In genomic region chr8:122483877-122484276, GRCm38 (mm10) we compare ENCODE assay signal across 18 mouse cellular contexts. TPM values are rescaled to one million over a fixed set of nuclear protein-coding genes. Genes with fewer than 3 reads are reported as not detected.
DNase-seq lines count a peak whose midpoint lies in the region; ATAC-seq and TF ChIP-seq lines count a peak whose summit lies in the region.
"Had no signal": no experiment of that assay in that cellular context is flagged by ENCODE, and none has a peak within 500 bp of the region (broad histone marks: within the 10 kb centered on the region; RNA-seq: fewer than 3 reads in every experiment).

No protein-coding gene starts in this region.

- H3K27ac ChIP-seq in kidney, adult 2 months (ENCODE audit: insufficient read depth, low read depth, low read length), result no peak overlapping the region
- H3K27ac ChIP-seq in midbrain, postnatal 0 days (ENCODE audit: low read depth, low read length), result no peak overlapping the region
- no peak overlapping the region for H3K27ac ChIP-seq in midbrain, embryonic 16.5 days (ENCODE audit: low read length)
- H3K27ac ChIP-seq in stomach, postnatal 0 days (replicated peaks), result no peak overlapping the region
- H3K27ac ChIP-seq: embryonic facial prominence, embryonic 15.5 days; heart, embryonic 13.5 days; hindbrain, embryonic 10.5 days; limb, embryonic 15.5 days; midbrain, embryonic 15.5 days; neural tube, embryonic 13.5 days had no signal

- no peak for DNase-seq in kidney, adult 2 months
- no peak for DNase-seq in kidney, adult 9 months
- no peak for DNase-seq in midbrain, postnatal 0 days (ENCODE audit: low spot score)
- DNase-seq in G1E (ENCODE audit: low spot score), result no peak
- no peak for DNase-seq in stomach, postnatal 0 days (ENCODE audit: low spot score)
- DNase-seq in adrenal gland, postnatal 4 days (ENCODE audit: low spot score in 2 of 2), result no peak
- DNase-seq: cerebellum, adult 11-12 months; gastrocnemius, postnatal 25 days; kidney, postnatal 4 days had no signal

- TF ChIP-seq POLR2A in kidney, adult 2 months (IDR thresholded peaks at IDR 0.05; ENCODE audit: low read depth, low read length), result no peak

- H3K9me3 ChIP-seq in midbrain, postnatal 0 days (ENCODE audit: low read length), result no peaks in the 10 kb centered on the region
- H3K9me3 ChIP-seq in midbrain, embryonic 16.5 days (replicated peaks; ENCODE audit: control insufficient read depth, low read length, poor library complexity, severe bottlenecking), result no peaks in the 10 kb centered on the region
- H3K9me3 ChIP-seq in G1E (replicated peaks), result peaks cover 9% of the 10 kb centered on the region
- no peaks in the 10 kb centered on the region for H3K9me3 ChIP-seq in stomach, postnatal 0 days (ENCODE audit: control insufficient read depth, low read length)
- H3K9me3 ChIP-seq: heart, embryonic 13.5 days; hindbrain, embryonic 10.5 days; limb, embryonic 15.5 days; midbrain, embryonic 15.5 days; neural tube, embryonic 13.5 days had no signal

- no peak overlapping the region for H3K9ac ChIP-seq in midbrain, postnatal 0 days (replicated peaks; ENCODE audit: low read length, poor library complexity, severe bottlenecking)
- no peak overlapping the region for H3K9ac ChIP-seq in midbrain, embryonic 16.5 days (ENCODE audit: low read depth, low read length)
- no peak overlapping the region for H3K9ac ChIP-seq in stomach, postnatal 0 days (ENCODE audit: low read length)
- H3K9ac ChIP-seq: embryonic facial prominence, embryonic 15.5 days; heart, embryonic 13.5 days; limb, embryonic 15.5 days; midbrain, embryonic 15.5 days; neural tube, embryonic 13.5 days had no signal

- TF ChIP-seq CTCF in kidney, adult 2 months (conservative IDR thresholded peaks at IDR 0.05; ENCODE audit: insufficient read depth, insufficient read length, low read depth, low read length), result peak; percentile 51
- peak; percentile 28 for TF ChIP-seq CTCF in midbrain, postnatal 0 days (IDR thresholded peaks at IDR 0.05)
- TF ChIP-seq CTCF in G1E (IDR thresholded peaks at IDR 0.05; ENCODE audit: low read depth, low read length), result peak; percentile 28; the same call in 1 of the 2 replicates
- peak; percentile 51 for TF ChIP-seq CTCF in stomach, postnatal 0 days (IDR thresholded peaks at IDR 0.05; ENCODE audit: low read depth)

- 96% methylated on average over 7 of the region's 7 CpGs for WGBS in kidney, adult 2 months
- WGBS in midbrain, postnatal 0 days, result 98% methylated on average over 7 of the region's 7 CpGs
- WGBS in midbrain, embryonic 16.5 days, result 95% methylated on average over 7 of the region's 7 CpGs
- 97% methylated on average over 7 of the region's 7 CpGs for WGBS in stomach, postnatal 0 days

- no peaks in the 10 kb centered on the region for H3K27me3 ChIP-seq in kidney, adult 2 months (replicated peaks; ENCODE audit: control insufficient read depth, insufficient read depth, low read length)
- H3K27me3 ChIP-seq in midbrain, postnatal 0 days (ENCODE audit: insufficient read depth, low read length), result no peaks in the 10 kb centered on the region
- H3K27me3 ChIP-seq in midbrain, embryonic 16.5 days (ENCODE audit: control insufficient read depth, insufficient read depth, low read depth, low read length), result no peaks in the 10 kb centered on the region
- no peaks in the 10 kb centered on the region for H3K27me3 ChIP-seq in G1E (ENCODE audit: insufficient read depth, low read length)
- H3K27me3 ChIP-seq in stomach, postnatal 0 days (ENCODE audit: control insufficient read depth, insufficient read depth, low read length), result no peaks in the 10 kb centered on the region
- H3K27me3 ChIP-seq: embryonic facial prominence, embryonic 15.5 days; heart, embryonic 13.5 days; limb, embryonic 15.5 days; midbrain, embryonic 15.5 days; neural tube, embryonic 13.5 days had no signal

- no peak for ATAC-seq in midbrain, postnatal 0 days (ENCODE audit: low FRiP score)
- no peak for ATAC-seq in midbrain, embryonic 16.5 days
- ATAC-seq in G1E (ENCODE audit: extremely low read depth, insufficient number of reproducible peaks, low FRiP score, poor library complexity, severe bottlenecking), result no peak
- no peak for ATAC-seq in stomach, postnatal 0 days (ENCODE audit: low FRiP score, low TSS enrichment)
- ATAC-seq: forebrain, embryonic 14.5 days; midbrain, embryonic 15.5 days had no signal

- H3K36me3 ChIP-seq in kidney, adult 2 months (ENCODE audit: control insufficient read depth, insufficient read depth, low read length), result no peaks in the 10 kb centered on the region; the same call in none of the 2 replicates
- peaks cover 50% of the 10 kb centered on the region for H3K36me3 ChIP-seq in midbrain, postnatal 0 days (ENCODE audit: insufficient read depth, low read length)
- H3K36me3 ChIP-seq in midbrain, embryonic 16.5 days (ENCODE audit: control insufficient read depth, insufficient read depth, low read length), result peaks cover 45% of the 10 kb centered on the region
- peaks cover 99% of the 10 kb centered on the region for H3K36me3 ChIP-seq in G1E (replicated peaks)
- H3K36me3 ChIP-seq in stomach, postnatal 0 days (ENCODE audit: control insufficient read depth, insufficient read depth, low read length), result peaks cover 47% of the 10 kb centered on the region

- TF ChIP-seq EP300 in stomach, postnatal 0 days (optimal IDR thresholded peaks at IDR 0.05), result no peak

- H3K4me2 ChIP-seq in midbrain, postnatal 0 days (ENCODE audit: low read depth, low read length, poor library complexity, severe bottlenecking), result no peak overlapping the region
- H3K4me2 ChIP-seq in midbrain, embryonic 16.5 days (ENCODE audit: low read length), result no peak overlapping the region
- H3K4me2 ChIP-seq in stomach, postnatal 0 days (replicated peaks; ENCODE audit: low read depth), result no peak overlapping the region
- H3K4me2 ChIP-seq: embryonic facial prominence, embryonic 15.5 days; heart, embryonic 13.5 days; limb, embryonic 15.5 days; midbrain, embryonic 15.5 days; neural tube, embryonic 13.5 days had no signal

- no peak overlapping the region for H3K4me3 ChIP-seq in kidney, adult 2 months (ENCODE audit: insufficient read depth, low read depth, low read length)
- no peak overlapping the region for H3K4me3 ChIP-seq in midbrain, postnatal 0 days (ENCODE audit: low read depth, low read length)
- H3K4me3 ChIP-seq in midbrain, embryonic 16.5 days (ENCODE audit: low read depth, low read length), result no peak overlapping the region
- no peak overlapping the region for H3K4me3 ChIP-seq in G1E (ENCODE audit: low read depth, low read length)
- H3K4me3 ChIP-seq in stomach, postnatal 0 days (ENCODE audit: low read depth, low read length), result no peak overlapping the region
- H3K4me3 ChIP-seq: embryonic facial prominence, embryonic 15.5 days; heart, embryonic 13.5 days; hindbrain, embryonic 10.5 days; limb, embryonic 15.5 days; midbrain, embryonic 15.5 days; neural tube, embryonic 13.5 days had no signal

- no peaks in the 10 kb centered on the region for H3K4me1 ChIP-seq in kidney, adult 2 months (ENCODE audit: control insufficient read depth, insufficient read depth, low read length)
- no peaks in the 10 kb centered on the region for H3K4me1 ChIP-seq in midbrain, postnatal 0 days (ENCODE audit: insufficient read depth, low read length)
- H3K4me1 ChIP-seq in midbrain, embryonic 16.5 days (ENCODE audit: control insufficient read depth, insufficient read depth, low read length), result no peaks in the 10 kb centered on the region
- H3K4me1 ChIP-seq in G1E (ENCODE audit: insufficient read depth, low read depth, low read length), result peaks cover 52% of the 10 kb centered on the region
- no peaks in the 10 kb centered on the region for H3K4me1 ChIP-seq in stomach, postnatal 0 days (replicated peaks; ENCODE audit: control insufficient read depth, insufficient read depth)
- H3K4me1 ChIP-seq: embryonic facial prominence, embryonic 15.5 days; heart, embryonic 13.5 days; hindbrain, embryonic 10.5 days; limb, embryonic 15.5 days; midbrain, embryonic 15.5 days; neural tube, embryonic 13.5 days had no signal

RNA-seq across cellular contexts. Expression of gene Ctu2, which starts 7.9 kb away (rescaled TPM):
- polyA plus RNA-seq in kidney, adult 2 months (2012; rRNA removed), result 16.8 and 21.1 TPM in 2 replicates
- 37.7 and 52.6 TPM in 2 replicates for total RNA-seq in midbrain, postnatal 0 days (2014; rRNA removed)
- 95.0 and 99.5 TPM in 2 replicates for polyA plus RNA-seq in midbrain, postnatal 0 days (2015; fragmentation: Nextera tagmentation; extraction: Ambion mirVana)
- 83.6 and 85.1 TPM in 2 replicates for polyA plus RNA-seq in midbrain, embryonic 16.5 days (2015; fragmentation: Nextera tagmentation; extraction: Ambion mirVana)
- total RNA-seq in G1E (2014; fragmentation: Nextera tagmentation), result 10.9 and 18.3 TPM in 2 replicates
- 8.8 and 10.9 TPM in 2 replicates for total RNA-seq in G1E (2017)
- polyA plus RNA-seq in G1E (2012), result 19.4 and 25.7 TPM in 2 replicates
- 33.1 and 34.5 TPM in 2 replicates for polyA plus RNA-seq in stomach, postnatal 0 days (2015; fragmentation: Nextera tagmentation; extraction: Ambion mirVana)
- 10 to 100 TPM; 27.7 to 37.0 TPM for total RNA-seq in adrenal gland, postnatal 4 days (2021)

RNA-seq across cellular contexts. Expression of gene Rnf166, which starts 8.0 kb away (rescaled TPM):
- polyA plus RNA-seq in kidney, adult 2 months (2012; rRNA removed), result 64.4 and 64.5 TPM in 2 replicates
- total RNA-seq in midbrain, postnatal 0 days (2014; rRNA removed), result 26.4 and 40.8 TPM in 2 replicates
- polyA plus RNA-seq in midbrain, postnatal 0 days (2015; fragmentation: Nextera tagmentation; extraction: Ambion mirVana), result 25.1 and 26.5 TPM in 2 replicates
- 35.0 and 36.4 TPM in 2 replicates for polyA plus RNA-seq in midbrain, embryonic 16.5 days (2015; fragmentation: Nextera tagmentation; extraction: Ambion mirVana)
- total RNA-seq in G1E (2014; fragmentation: Nextera tagmentation) (28.0 and 45.3 TPM in 2 replicates), G1E (2017) (18.6 and 29.4 TPM in 2 replicates)
- 29.5 and 33.3 TPM in 2 replicates for polyA plus RNA-seq in G1E (2012)
- polyA plus RNA-seq in stomach, postnatal 0 days (2015; fragmentation: Nextera tagmentation; extraction: Ambion mirVana), result 31.2 and 32.2 TPM in 2 replicates
- 10 to 100 TPM; 47.5 to 53.7 TPM for total RNA-seq in adrenal gland, postnatal 4 days (2021)

RNA-seq across cellular contexts. Expression of gene Snai3, which starts 23.3 kb away (rescaled TPM):
- polyA plus RNA-seq in kidney, adult 2 months (2012; rRNA removed), result 1.6 and 1.7 TPM in 2 replicates
- total RNA-seq in midbrain, postnatal 0 days (2014; rRNA removed), result not detected in 2 replicates
- not detected in 2 replicates for polyA plus RNA-seq in midbrain, postnatal 0 days (2015; fragmentation: Nextera tagmentation; extraction: Ambion mirVana)
- polyA plus RNA-seq in midbrain, embryonic 16.5 days (2015; fragmentation: Nextera tagmentation; extraction: Ambion mirVana), result not detected in 2 replicates
- total RNA-seq in G1E (2014; fragmentation: Nextera tagmentation) (not detected in 2 replicates), G1E (2017) (not detected in 2 replicates)
- not detected in 2 replicates for polyA plus RNA-seq in G1E (2012)
- 1.4 and 1.6 TPM in 2 replicates for polyA plus RNA-seq in stomach, postnatal 0 days (2015; fragmentation: Nextera tagmentation; extraction: Ambion mirVana)
- total RNA-seq in adrenal gland, postnatal 4 days (2021), result under 1 TPM; 0.42 to 0.56 TPM
- total RNA-seq: common myeloid progenitor, adult 5-6 weeks had no signal
- polyA plus RNA-seq: forebrain, embryonic 14.5 days; hindbrain, embryonic 10.5 days; midbrain, embryonic 15.5 days had no signal

RNA-seq across cellular contexts. Expression of gene Mvd, which starts 40.7 kb away (rescaled TPM):
- polyA plus RNA-seq in kidney, adult 2 months (2012; rRNA removed), result 68.7 and 77.3 TPM in 2 replicates
- total RNA-seq in midbrain, postnatal 0 days (2014; rRNA removed), result 57.1 and 94.5 TPM in 2 replicates
- 62.1 and 66.8 TPM in 2 replicates for polyA plus RNA-seq in midbrain, postnatal 0 days (2015; fragmentation: Nextera tagmentation; extraction: Ambion mirVana)
- 72.8 and 84.6 TPM in 2 replicates for polyA plus RNA-seq in midbrain, embryonic 16.5 days (2015; fragmentation: Nextera tagmentation; extraction: Ambion mirVana)
- total RNA-seq in G1E (2014; fragmentation: Nextera tagmentation) (3.1 and 4.5 TPM in 2 replicates), G1E (2017) (33.3 and 38.6 TPM in 2 replicates)
- 25.8 and 26.4 TPM in 2 replicates for polyA plus RNA-seq in G1E (2012)
- 34.6 and 35.7 TPM in 2 replicates for polyA plus RNA-seq in stomach, postnatal 0 days (2015; fragmentation: Nextera tagmentation; extraction: Ambion mirVana)
- 10 to 100 TPM in 1 of 2 experiments, 1 to 10 TPM in 1; 9.1 to 11.5 TPM for total RNA-seq in adrenal gland, postnatal 4 days (2021)

RNA-seq across cellular contexts. Expression of gene Cyba, which starts 51.1 kb away (rescaled TPM):
- 1,266 and 1,342 TPM in 2 replicates for polyA plus RNA-seq in kidney, adult 2 months (2012; rRNA removed)
- total RNA-seq in midbrain, postnatal 0 days (2014; rRNA removed), result 23.1 and 27.7 TPM in 2 replicates
- polyA plus RNA-seq in midbrain, postnatal 0 days (2015; fragmentation: Nextera tagmentation; extraction: Ambion mirVana), result 35.6 and 40.4 TPM in 2 replicates
- polyA plus RNA-seq in midbrain, embryonic 16.5 days (2015; fragmentation: Nextera tagmentation; extraction: Ambion mirVana), result 27.3 and 29.8 TPM in 2 replicates
- total RNA-seq in G1E (2014; fragmentation: Nextera tagmentation), result 93.6 and 103 TPM in 2 replicates
- total RNA-seq in G1E (2017), result 57.2 and 69.2 TPM in 2 replicates
- polyA plus RNA-seq in G1E (2012), result 368 and 426 TPM in 2 replicates
- 250 and 267 TPM in 2 replicates for polyA plus RNA-seq in stomach, postnatal 0 days (2015; fragmentation: Nextera tagmentation; extraction: Ambion mirVana)
- total RNA-seq in adrenal gland, postnatal 4 days (2021), result 10 to 100 TPM; 49.9 to 76.7 TPM
